Mouse (Mus musculus) intestine, postnatal 0 days (tissue): ENCODE data around the gene C5ar2. TPM values are rescaled to one million over a fixed set of nuclear protein-coding genes. Genes with fewer than 3 reads are reported as not detected.
"Not testable (repeated sequence)": the region's sequence is repeated elsewhere in the genome, so short reads cannot be mapped to it uniquely, and the experiment has no call there.

Source experiments
- ATAC-seq: fragments of 200-750 bp; cut with Nextera tagmentation; 2 replicates; pipeline ENCODE4 v1.8.0; 2017; ENCODE audit warnings: mild to moderate bottlenecking, moderate TSS enrichment, moderate library complexity
- H3K27ac ChIP-seq: fragments of 300-500 bp; sonication (generic); 2 replicates; pipeline ENCODE4 v1.5.1; 2014; ENCODE audit warnings: mild to moderate bottlenecking, low read depth, low read length, moderate library complexity
- H3K27me3 ChIP-seq: fragments of 300-500 bp; sonication (generic); replicated peaks from 2 replicates; pipeline ENCODE4 v1.6.1; 2014; ENCODE audit warnings: low read length, mixed read lengths; ENCODE audit not compliant: control insufficient read depth, insufficient read depth
- H3K36me3 ChIP-seq: fragments of 300-500 bp; sonication (generic); 2 replicates; pipeline ENCODE4 v1.6.1; 2014; ENCODE audit warnings: mild to moderate bottlenecking, moderate library complexity; ENCODE audit not compliant: control insufficient read depth, insufficient read depth
- H3K4me1 ChIP-seq: fragments of 300-500 bp; sonication (generic); replicated peaks from 2 replicates; pipeline ENCODE4 v1.6.1; 2014; ENCODE audit warnings: antibody characterized with exemption, low read length, mixed read lengths; ENCODE audit not compliant: control insufficient read depth, insufficient read depth
- H3K4me2 ChIP-seq: fragments of 300-500 bp; sonication (generic); replicated peaks from 2 replicates; pipeline ENCODE4 v1.6.1; 2014; ENCODE audit warnings: low read depth, mild to moderate bottlenecking, moderate library complexity
- H3K4me3 ChIP-seq: fragments of 300-500 bp; sonication (generic); 2 replicates; pipeline ENCODE4 v1.5.1; 2014; ENCODE audit warnings: low read depth, low read length
- H3K9ac ChIP-seq: fragments of 300-500 bp; sonication (generic); 2 replicates; pipeline ENCODE4 v1.6.1; 2014; ENCODE audit warnings: mild to moderate bottlenecking, low read depth, low read length
- H3K9me3 ChIP-seq: fragments of 300-500 bp; sonication (generic); 2 replicates; pipeline ENCODE4 v1.6.1; 2016; ENCODE audit warnings: mixed run types; ENCODE audit not compliant: control insufficient read depth
- CTCF ChIP-seq: sonication (generic); IDR thresholded peaks from 2 replicates; pipeline ENCODE4 v1.5.1; 2016; ENCODE audit warnings: low read depth, mild to moderate bottlenecking, control low read depth, antibody characterized with exemption, moderate library complexity
- WGBS: fragments of 180-500 bp; shearing (Covaris S2); extraction: QIAGEN DNeasy Blood & Tissue Kit; methylation state at CpG from one replicate; pipeline ENCODE4 v1.1.7; 2014; 5-methylcytosine and 5-hydroxymethylcytosine counted together
- polyA plus RNA-seq: library from polyadenylated mRNA; unstranded; fragments of >200 nt; fragmentation: Nextera tagmentation; extraction: Ambion mirVana; gene quantifications from 2 replicates; pipeline ENCODE4 v1.2.1, GENCODE M21; 2015

Gene C5ar2
- polyA plus RNA-seq, 1 experiment from 2014 or later = 0.16 TPM

DNA sequence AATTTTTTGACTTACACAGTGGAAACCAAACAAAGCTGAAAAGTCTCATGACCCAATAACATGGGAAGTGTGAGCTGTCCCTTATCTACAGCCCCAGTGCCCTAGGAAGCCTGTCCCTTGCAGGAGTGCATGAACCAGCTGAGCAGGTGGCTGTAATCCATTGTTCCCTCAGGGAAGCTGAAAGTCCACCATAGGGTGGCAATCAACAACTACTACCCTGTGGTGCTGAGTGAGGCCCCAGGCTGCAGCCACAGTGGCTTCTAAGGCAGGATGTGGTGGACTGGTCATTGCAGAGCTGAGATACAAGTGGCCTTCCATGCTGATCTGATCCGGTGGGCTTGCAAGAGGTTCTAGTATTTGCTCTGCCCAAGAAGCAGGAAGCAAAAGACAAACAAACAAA lies 17.1 kb upstream of the C5ar2 start:
- Histone ChIP-seq H3K9me3 (no peaks in the 10 kb centered on the region), H3K4me2 (no peak overlapping the region; the same call in 1 of the 2 replicates), H3K27me3 (no peaks in the 10 kb centered on the region), H3K36me3 (no peaks in the 10 kb centered on the region), H3K4me3 (no peak overlapping the region), H3K4me1 (no peaks in the 10 kb centered on the region), H3K27ac (no peak overlapping the region), H3K9ac (no peak overlapping the region)
- WGBS = 48% methylated on average over 1 of the region's 1 CpGs
- ATAC-seq = peak; percentile 86
- TF ChIP-seq CTCF = no peak

DNA sequence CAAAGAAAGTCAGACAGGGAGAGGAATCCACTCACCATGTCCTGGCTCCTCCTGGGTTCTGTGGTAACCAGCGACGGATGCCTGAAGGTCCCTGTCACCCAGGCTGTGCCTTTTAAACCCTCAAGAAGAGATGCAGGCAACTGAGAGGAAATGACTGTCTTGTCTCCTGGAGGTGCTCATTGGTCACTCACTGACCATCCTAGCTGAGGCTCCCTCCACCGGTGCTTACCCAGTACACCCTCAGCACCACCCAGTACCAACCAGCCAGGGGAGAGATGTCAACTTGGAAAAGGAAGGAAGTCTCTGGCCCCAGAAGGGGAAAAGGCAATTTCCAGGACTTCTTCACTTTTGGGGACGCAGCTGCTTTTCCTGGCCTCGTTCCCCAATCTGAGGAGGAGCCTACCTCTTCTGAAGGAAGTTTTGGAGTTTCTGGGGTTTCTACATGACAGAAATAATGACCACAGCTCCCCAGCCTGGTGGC lies 15.2 kb upstream of the C5ar2 start, which contains the start of gene C5ar1:
TSS of gene C5ar1 (minus strand) at position 431 of the 481 bp plus-strand sequence.
- H3K4me2 ChIP-seq = no peak within 1 kb of the TSS
- H3K27me3 ChIP-seq = no peaks in the 10 kb centered on the region
- no peaks in the 10 kb centered on the region for H3K4me1 ChIP-seq
- no peak within 1 kb of the TSS for H3K27ac ChIP-seq
- H3K9me3 ChIP-seq = no peaks in the 10 kb centered on the region
- no peaks in the 10 kb centered on the region for H3K36me3 ChIP-seq
- no peak for TF ChIP-seq CTCF
- H3K9ac ChIP-seq = no peak within 1 kb of the TSS
- WGBS = 77% methylated on average over 5 of the region's 5 CpGs
- ATAC-seq = no peak
- H3K4me3 ChIP-seq = no peak within 1 kb of the TSS

DNA sequence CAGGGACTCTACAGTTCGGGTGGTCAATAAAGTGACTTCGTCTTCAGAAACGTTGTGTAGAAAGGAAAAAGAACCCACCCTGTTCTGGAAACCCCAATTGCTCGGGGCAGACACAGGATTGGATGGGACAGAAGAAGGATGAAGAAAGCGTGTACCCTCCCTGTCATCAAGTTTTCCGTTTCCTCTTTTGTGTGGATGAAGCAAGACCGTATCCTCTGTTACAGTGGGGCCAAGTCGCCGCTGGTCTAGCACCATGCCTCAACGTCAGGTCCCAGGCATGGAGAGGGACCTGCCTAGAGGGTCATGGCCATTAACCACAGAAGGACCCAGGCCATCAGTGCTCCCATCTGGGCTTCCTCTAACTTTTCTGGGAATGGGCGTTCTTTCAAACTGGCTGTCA lies 13.9 kb upstream of the C5ar2 start:
- Histone ChIP-seq H3K9me3 (no peaks in the 10 kb centered on the region), H3K36me3 (no peaks in the 10 kb centered on the region), H3K4me3 (no peak overlapping the region), H3K4me1 (no peaks in the 10 kb centered on the region), H3K4me2 (no peak overlapping the region), H3K27me3 (no peaks in the 10 kb centered on the region), H3K9ac (no peak overlapping the region), H3K27ac (no peak overlapping the region)
- 85% methylated on average over 11 of the region's 11 CpGs for WGBS
- no peak for ATAC-seq
- TF ChIP-seq CTCF = no peak

DNA sequence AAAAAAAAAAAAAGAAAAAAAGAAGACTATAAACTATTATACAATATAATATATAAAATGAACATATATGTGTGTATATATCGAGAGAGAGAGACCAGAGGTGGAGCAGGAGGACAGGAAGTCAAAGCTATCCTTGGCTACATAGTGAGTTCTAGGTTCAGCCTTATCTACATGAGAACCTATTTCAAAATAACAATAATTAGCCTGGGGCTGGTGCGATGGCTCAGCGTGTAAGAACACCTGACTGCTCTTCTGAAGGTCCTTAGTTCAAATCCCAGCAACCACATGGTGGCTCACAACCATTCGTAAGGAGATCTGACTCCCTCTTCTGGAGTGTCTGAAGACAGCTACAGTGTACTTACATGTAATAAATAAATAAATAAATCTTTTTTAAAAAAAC lies 12.0 kb upstream of the C5ar2 start:
- not testable (repeated sequence) for H3K9me3 ChIP-seq, H3K4me3 ChIP-seq, ATAC-seq, H3K36me3 ChIP-seq, H3K4me1 ChIP-seq, H3K9ac ChIP-seq, H3K27ac ChIP-seq, H3K27me3 ChIP-seq, H3K4me2 ChIP-seq
- 82% methylated on average over 4 of the region's 4 CpGs for WGBS

DNA sequence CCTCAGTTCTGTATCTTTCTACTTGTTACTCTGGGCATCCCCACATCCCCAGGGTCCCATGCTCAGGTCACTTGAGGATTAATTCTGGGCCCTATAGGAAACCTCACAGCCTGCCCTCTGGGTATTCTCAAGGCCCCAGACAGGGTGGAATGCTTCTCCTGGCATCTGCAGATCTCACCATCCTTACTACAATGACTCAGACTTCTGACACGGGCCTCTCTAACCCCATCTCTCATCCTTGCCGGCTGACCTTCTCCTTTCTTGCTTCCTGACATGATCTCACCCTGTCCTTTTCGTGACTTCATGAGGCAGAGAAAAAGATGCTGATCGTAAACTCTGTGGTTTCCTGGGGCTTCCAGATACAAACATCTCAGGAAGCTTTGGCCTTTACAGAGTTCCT lies 10.2 kb upstream of the C5ar2 start:
- Histone ChIP-seq H3K36me3 (no peaks in the 10 kb centered on the region), H3K9me3 (no peaks in the 10 kb centered on the region), H3K4me2 (no peak overlapping the region), H3K4me1 (no peaks in the 10 kb centered on the region), H3K27ac (no peak overlapping the region), H3K4me3 (no peak overlapping the region), H3K27me3 (no peaks in the 10 kb centered on the region), H3K9ac (no peak overlapping the region)
- no peak for ATAC-seq
- TF ChIP-seq CTCF = no peak
- WGBS = 39% methylated on average over 4 of the region's 4 CpGs

DNA sequence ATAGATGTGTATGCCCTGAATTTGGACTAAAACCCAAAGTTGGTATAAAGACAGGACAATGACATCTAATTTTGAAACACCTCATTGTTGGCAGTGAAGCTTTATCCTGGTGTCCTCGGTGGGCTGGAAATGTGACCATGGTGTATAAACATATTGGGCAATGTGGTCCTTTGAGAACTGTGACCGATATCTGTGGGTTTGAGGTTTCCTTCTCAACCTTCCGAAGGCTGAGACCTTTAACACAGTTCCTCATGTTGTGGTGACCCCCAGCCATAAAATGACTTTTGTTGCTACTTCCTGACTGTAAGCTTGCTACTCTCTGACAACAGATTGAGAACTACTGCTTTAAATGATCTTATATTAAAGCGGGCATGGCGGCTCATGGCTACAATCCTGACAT lies 6.7 kb upstream of the C5ar2 start:
- Histone ChIP-seq H3K4me2 (no peak overlapping the region), H3K27ac (no peak overlapping the region), H3K27me3 (no peaks in the 10 kb centered on the region), H3K9me3 (no peaks in the 10 kb centered on the region), H3K9ac (no peak overlapping the region), H3K36me3 (no peaks in the 10 kb centered on the region), H3K4me1 (no peaks in the 10 kb centered on the region), H3K4me3 (no peak overlapping the region)
- no peak for ATAC-seq
- TF ChIP-seq CTCF = no peak
- 86% methylated on average over 5 of the region's 5 CpGs for WGBS

DNA sequence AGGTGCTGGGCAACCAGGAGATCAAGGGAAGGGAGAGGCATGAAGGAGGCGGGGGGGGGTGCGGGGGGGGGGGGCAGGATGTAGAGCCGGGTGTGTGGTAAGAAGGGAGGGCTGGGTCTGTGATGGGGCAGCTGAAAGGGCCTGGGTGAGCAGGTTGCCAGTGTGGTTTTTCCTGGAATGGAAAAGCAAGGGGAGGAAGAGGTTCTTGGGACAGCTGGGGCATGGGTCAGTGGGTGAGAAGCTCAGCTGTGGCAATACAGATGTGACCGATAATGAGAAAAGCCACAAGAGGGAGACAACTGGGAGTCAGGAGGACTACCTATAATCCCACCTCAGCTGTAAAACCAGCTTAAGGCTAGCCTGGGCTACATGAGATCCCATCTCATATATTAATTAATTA lies 2.0 kb upstream of the C5ar2 start:
- TF ChIP-seq CTCF = peak; percentile 21; the same call in 1 of the 2 replicates
- ATAC-seq = no peak
- Histone ChIP-seq H3K9ac (no peak overlapping the region), H3K4me2 (no peak overlapping the region), H3K36me3 (no peaks in the 10 kb centered on the region), H3K4me3 (no peak overlapping the region), H3K9me3 (no peaks in the 10 kb centered on the region), H3K27me3 (no peaks in the 10 kb centered on the region), H3K27ac (no peak overlapping the region), H3K4me1 (no peaks in the 10 kb centered on the region)
- WGBS = 49% methylated on average over 2 of the region's 4 CpGs
